ENCODE assay signal across 8 mouse cellular contexts in the genomic region with DNA sequence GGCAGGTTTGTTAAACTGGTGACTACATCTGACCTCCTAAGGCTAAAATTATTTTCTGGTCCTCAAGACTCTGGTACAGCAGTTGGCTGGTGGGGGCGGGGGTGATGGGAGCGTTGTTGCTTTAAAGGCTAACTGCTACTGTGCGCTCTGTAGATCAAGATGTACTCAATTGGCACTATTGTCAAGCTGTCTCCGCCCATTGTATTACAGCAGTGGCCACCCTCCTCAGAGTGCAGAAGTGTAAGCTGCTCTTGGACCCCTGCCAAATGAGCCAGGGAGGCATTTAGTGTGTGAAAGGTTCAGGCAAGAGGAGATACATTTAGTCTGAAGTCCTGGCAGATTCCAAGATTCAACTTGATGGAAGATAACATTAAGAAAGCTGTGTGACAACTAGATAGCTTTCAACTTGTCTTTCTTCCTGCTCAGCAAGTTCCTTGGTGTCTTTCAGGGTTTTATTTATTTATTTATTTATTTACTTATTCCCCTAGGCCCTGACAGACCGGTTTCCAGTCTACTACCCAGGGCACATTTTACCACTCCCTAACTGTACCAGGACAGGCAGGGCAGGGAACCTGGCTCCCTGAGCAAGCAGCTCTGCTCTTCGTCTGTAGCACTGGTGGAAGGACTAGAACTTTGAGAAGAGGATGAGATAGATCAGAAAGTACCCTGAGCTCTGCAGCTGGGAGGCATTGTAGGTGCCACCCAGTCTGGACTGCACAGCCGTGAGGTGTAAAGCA.
DNase-seq lines count a peak whose midpoint lies in the region; ATAC-seq and TF ChIP-seq lines count a peak whose summit lies in the region.

No protein-coding gene starts in this region.

- H3K36me3 ChIP-seq in MEL (ENCODE audit: control insufficient read depth in 1 of 2, insufficient read depth in 2 of 2, low read length in 2 of 2) = no peaks in the 10 kb centered on the region
- H3K36me3 ChIP-seq in embryonic facial prominence, embryonic 13.5 days = no peaks in the 10 kb centered on the region
- H3K36me3 ChIP-seq in hindbrain, embryonic 14.5 days (replicated peaks; ENCODE audit: control insufficient read depth, insufficient read depth) = no peaks in the 10 kb centered on the region
- no peaks in the 10 kb centered on the region for H3K36me3 ChIP-seq in stomach, embryonic 15.5 days

- H3K9me3 ChIP-seq in MEL (replicated peaks; ENCODE audit: insufficient read depth, low read length) = no peaks in the 10 kb centered on the region
- no peaks in the 10 kb centered on the region for H3K9me3 ChIP-seq in embryonic facial prominence, embryonic 13.5 days
- H3K9me3 ChIP-seq in hindbrain, embryonic 14.5 days (ENCODE audit: control insufficient read depth, low read length) = no peaks in the 10 kb centered on the region
- no peaks in the 10 kb centered on the region for H3K9me3 ChIP-seq in stomach, embryonic 15.5 days

- peak; percentile 48; the same call in 1 of the 2 replicates for ATAC-seq in embryonic facial prominence, embryonic 13.5 days (ENCODE audit: insufficient number of reproducible peaks, insufficient read depth, low FRiP score, low TSS enrichment, low read depth)
- ATAC-seq in hindbrain, embryonic 14.5 days (ENCODE audit: low FRiP score) = 0 out of 2 replicates have a peak, but pooled peaks have one; percentile 19
- peak; percentile 71 for ATAC-seq in stomach, embryonic 15.5 days (ENCODE audit: insufficient read depth, low FRiP score, low read depth)

- no peaks in the 10 kb centered on the region for H3K79me2 ChIP-seq in MEL (ENCODE audit: control insufficient read depth, insufficient read depth, low read length, poor library complexity)

- no peak for TF ChIP-seq CTCF in MEL (IDR thresholded peaks at IDR 0.05 in 2 of 3, conservative IDR thresholded peaks at IDR 0.05 in 1 of 3; ENCODE audit: control insufficient read depth in 1 of 3, insufficient read depth in 1 of 3, low read depth in 2 of 3, low read length in 3 of 3, poor library complexity in 1 of 3, severe bottlenecking in 1 of 3)

- no peak for TF ChIP-seq RAD21 in MEL (IDR thresholded peaks at IDR 0.05; ENCODE audit: low read depth, low read length)

- H3K4me2 ChIP-seq in embryonic facial prominence, embryonic 13.5 days = no peak overlapping the region
- H3K4me2 ChIP-seq in hindbrain, embryonic 14.5 days (replicated peaks) = peak overlapping the region; percentile 71
- no peak overlapping the region for H3K4me2 ChIP-seq in stomach, embryonic 15.5 days

- no peak overlapping the region for H3K9ac ChIP-seq in MEL (ENCODE audit: control insufficient read depth, low read depth, low read length, poor library complexity, severe bottlenecking)
- H3K9ac ChIP-seq in embryonic facial prominence, embryonic 13.5 days = no peak overlapping the region
- H3K9ac ChIP-seq in hindbrain, embryonic 14.5 days = no peak overlapping the region
- H3K9ac ChIP-seq in stomach, embryonic 15.5 days = no peak overlapping the region

- peak; percentile 17 for DNase-seq in gastrocnemius, adult 18-20 months (ENCODE audit: low spot score)
- DNase-seq in gastrocnemius, postnatal 10 days = no peak
- DNase-seq in MEL (ENCODE audit: low read depth, low spot score) = peak; percentile 3
- DNase-seq in hindbrain, embryonic 14.5 days (ENCODE audit: low spot score) = peak; percentile 52
- DNase-seq in lung, postnatal 25 days (ENCODE audit: low spot score) = peak; percentile 50
- DNase-seq in thymus, postnatal 25 days = no peak

- 49% methylated on average over 7 of the region's 7 CpGs for WGBS in embryonic facial prominence, embryonic 13.5 days
- 23% methylated on average over 7 of the region's 7 CpGs for WGBS in hindbrain, embryonic 14.5 days
- 47% methylated on average over 7 of the region's 7 CpGs for WGBS in stomach, embryonic 15.5 days

- TF ChIP-seq EP300 in MEL (IDR thresholded peaks at IDR 0.05; ENCODE audit: low read depth in 1 of 2, low read length in 2 of 2) = no peak

- TF ChIP-seq POLR2A in MEL (IDR thresholded peaks at IDR 0.05; ENCODE audit: control insufficient read depth in 1 of 2, insufficient read depth in 1 of 2, low read depth in 1 of 2, low read length in 2 of 2, poor library complexity in 1 of 2) = no peak

- no peak overlapping the region for H3K4me3 ChIP-seq in MEL (ENCODE audit: control insufficient read depth in 1 of 2, insufficient read depth in 1 of 2, low read depth in 2 of 2, low read length in 2 of 2)
- H3K4me3 ChIP-seq in embryonic facial prominence, embryonic 13.5 days = no peak overlapping the region
- H3K4me3 ChIP-seq in hindbrain, embryonic 14.5 days (replicated peaks; ENCODE audit: low read length) = no peak overlapping the region
- no peak overlapping the region for H3K4me3 ChIP-seq in stomach, embryonic 15.5 days (replicated peaks)

- H3K27ac ChIP-seq in MEL (ENCODE audit: control insufficient read depth, low read depth, low read length) = no peak overlapping the region
- no peak overlapping the region for H3K27ac ChIP-seq in embryonic facial prominence, embryonic 13.5 days
- no peak overlapping the region for H3K27ac ChIP-seq in hindbrain, embryonic 14.5 days
- H3K27ac ChIP-seq in stomach, embryonic 15.5 days = peak overlapping the region; percentile 69

- no peaks in the 10 kb centered on the region for H3K4me1 ChIP-seq in MEL (ENCODE audit: control insufficient read depth in 1 of 2, insufficient read depth in 2 of 2, low read length in 2 of 2)
- peaks cover 10% of the 10 kb centered on the region for H3K4me1 ChIP-seq in embryonic facial prominence, embryonic 13.5 days
- H3K4me1 ChIP-seq in hindbrain, embryonic 14.5 days (replicated peaks; ENCODE audit: control insufficient read depth, insufficient read depth, low read length) = peaks cover 28% of the 10 kb centered on the region
- peaks cover 21% of the 10 kb centered on the region for H3K4me1 ChIP-seq in stomach, embryonic 15.5 days

- no peaks in the 10 kb centered on the region for H3K27me3 ChIP-seq in MEL (ENCODE audit: control insufficient read depth in 1 of 2, insufficient read depth in 2 of 2, low read length in 2 of 2)
- H3K27me3 ChIP-seq in embryonic facial prominence, embryonic 13.5 days = peaks cover 48% of the 10 kb centered on the region
- H3K27me3 ChIP-seq in hindbrain, embryonic 14.5 days (ENCODE audit: control insufficient read depth, insufficient read depth, low read length) = 0 out of 2 replicates have a peak, but pooled peaks cover 4% of the 10 kb centered on the region
- peaks cover 4% of the 10 kb centered on the region; the same call in 1 of the 2 replicates for H3K27me3 ChIP-seq in stomach, embryonic 15.5 days (replicated peaks)

TF ChIP-seq in MEL, 35 proteins besides CTCF, POLR2A, EP300 and RAD21:
- TF ChIP-seq POLR2AphosphoS5 (IDR thresholded peaks at IDR 0.05; ENCODE audit: borderline replicate concordance, low read depth, low read length) = no peak

Comparison
In these comparisons a context has a peak if more than half of its experiments do, and no peak if none do; other contexts are left out.
1. DNase-seq: peak in gastrocnemius, adult 18-20 months (single experiment), MEL (single experiment), hindbrain, embryonic 14.5 days (single experiment) and lung, postnatal 25 days (single experiment); none in gastrocnemius, postnatal 10 days (single experiment) and thymus, postnatal 25 days (single experiment).
2. ATAC-seq: peak in every context shown above with its lines; median percentile 71 in stomach, embryonic 15.5 days; 48 in embryonic facial prominence, embryonic 13.5 days; 19 in hindbrain, embryonic 14.5 days.